Mouse (Mus musculus): ENCODE results near the gene Crmp1.
A peak's percentile ranks its signal among the peaks of the same experiment; 100 is the strongest.

DNA sequence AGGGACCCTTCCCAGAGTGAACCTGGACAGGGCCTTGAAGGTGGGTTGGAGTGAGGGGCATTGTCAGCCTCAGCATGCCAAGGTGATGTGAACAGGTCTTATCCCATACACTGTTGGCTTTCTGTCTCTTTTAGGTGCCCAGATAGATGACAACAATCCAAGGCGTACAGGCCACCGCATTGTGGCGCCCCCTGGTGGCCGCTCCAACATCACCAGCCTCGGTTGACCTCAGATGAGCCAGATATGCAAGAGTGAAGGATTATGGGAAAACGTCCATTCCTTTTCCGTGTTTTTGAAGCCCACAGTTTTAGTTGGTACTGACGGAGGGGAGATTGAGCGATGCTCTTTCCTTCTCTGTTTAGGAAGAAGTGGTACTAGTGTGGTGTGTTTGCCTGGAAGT is 49.2 kb downstream of the Crmp1 start:
- peak; percentile 67 for TF ChIP-seq CTCF (IDR thresholded peaks at IDR 0.05)
- TF ChIP-seq POLR2A (IDR thresholded peaks at IDR 0.05; ENCODE audit: insufficient read depth, low read depth, low read length) = no peak
- no peak for TF ChIP-seq EP300 (IDR thresholded peaks at IDR 0.05; ENCODE audit: insufficient read depth, low read depth, low read length)

Data from heart, adult 2 months (tissue).